ENCODE assay signal across 17 mouse cellular contexts in genomic region chr7:34595307-34595565, GRCm38 (mm10).
DNase-seq lines count a peak whose midpoint lies in the region; ATAC-seq lines count a peak whose summit lies in the region.
"Had no signal": no experiment of that assay in that cellular context is flagged by ENCODE, and none has a peak within 500 bp of the region (broad histone marks: within the 10 kb centered on the region; RNA-seq: fewer than 3 reads in every experiment).

No protein-coding gene starts in this region.

- ATAC-seq in forebrain, embryonic 16.5 days = no peak
- no peak; the same call in 1 of the 2 replicates for ATAC-seq in kidney, embryonic 14.5 days (ENCODE audit: low FRiP score, low TSS enrichment)
- ATAC-seq in embryonic facial prominence, embryonic 14.5 days (ENCODE audit: low read depth) = no peak
- no peak for ATAC-seq in midbrain, embryonic 13.5 days
- ATAC-seq: intestine, postnatal 0 days; Patski had no signal

- no peak overlapping the region for H3K4me2 ChIP-seq in forebrain, embryonic 16.5 days (ENCODE audit: low read length)
- no peak overlapping the region for H3K4me2 ChIP-seq in kidney, embryonic 14.5 days (replicated peaks; ENCODE audit: low read depth, low read length)
- H3K4me2 ChIP-seq in embryonic facial prominence, embryonic 14.5 days (ENCODE audit: low read depth, low read length) = no peak overlapping the region
- no peak overlapping the region for H3K4me2 ChIP-seq in midbrain, embryonic 13.5 days (replicated peaks)
- H3K4me2 ChIP-seq: liver, embryonic 15.5 days had no signal

- no peak overlapping the region for H3K9ac ChIP-seq in forebrain, embryonic 16.5 days (replicated peaks; ENCODE audit: low read depth, low read length)
- H3K9ac ChIP-seq in kidney, embryonic 14.5 days (ENCODE audit: low read depth, low read length) = no peak overlapping the region
- H3K9ac ChIP-seq in embryonic facial prominence, embryonic 14.5 days (ENCODE audit: low read depth, low read length) = no peak overlapping the region
- H3K9ac ChIP-seq in midbrain, embryonic 13.5 days (replicated peaks) = no peak overlapping the region
- H3K9ac ChIP-seq: liver, embryonic 15.5 days had no signal

- peaks cover 73% of the 10 kb centered on the region for H3K4me1 ChIP-seq in forebrain, embryonic 10.5 days
- peaks cover 20% of the 10 kb centered on the region for H3K4me1 ChIP-seq in forebrain, embryonic 16.5 days (replicated peaks; ENCODE audit: control insufficient read depth, insufficient read depth, low read length)
- H3K4me1 ChIP-seq in kidney, embryonic 14.5 days (ENCODE audit: control insufficient read depth, insufficient read depth, low read length) = peaks cover 35% of the 10 kb centered on the region
- peaks cover 19% of the 10 kb centered on the region for H3K4me1 ChIP-seq in embryonic facial prominence, embryonic 14.5 days (ENCODE audit: control insufficient read depth, insufficient read depth, low read length)
- H3K4me1 ChIP-seq in midbrain, embryonic 13.5 days (replicated peaks) = peaks cover 30% of the 10 kb centered on the region
- H3K4me1 ChIP-seq: liver, embryonic 15.5 days had no signal

- no peak for DNase-seq in forebrain, embryonic 10.5 days (ENCODE audit: extremely low spot score, low spot score)
- no peak for DNase-seq in kidney, postnatal 14 days
- no peak for DNase-seq in embryonic facial prominence, embryonic 14.5 days (ENCODE audit: low spot score)
- DNase-seq in gastrocnemius, postnatal 14 days = no peak
- no peak for DNase-seq in T-cell, adult 2 months (ENCODE audit: low spot score)
- DNase-seq: cerebellum, adult 11-12 months; cerebellum, postnatal 36 days; gastrocnemius, postnatal 36 days; heart, postnatal 36 days; lung, postnatal 14 days; retina, postnatal 1 day had no signal

- H3K27ac ChIP-seq in forebrain, embryonic 10.5 days = peak overlapping the region; percentile 86
- H3K27ac ChIP-seq in forebrain, embryonic 16.5 days (ENCODE audit: low read length) = no peak overlapping the region
- peak overlapping the region; percentile 70 for H3K27ac ChIP-seq in kidney, embryonic 14.5 days (ENCODE audit: low read depth, low read length)
- H3K27ac ChIP-seq in embryonic facial prominence, embryonic 14.5 days (replicated peaks; ENCODE audit: low read depth, low read length) = peak overlapping the region; percentile 69; the same call in 1 of the 2 replicates
- H3K27ac ChIP-seq in midbrain, embryonic 13.5 days = peak overlapping the region; percentile 80
- H3K27ac ChIP-seq: liver, embryonic 15.5 days had no signal

- H3K9me3 ChIP-seq in forebrain, embryonic 10.5 days = no peaks in the 10 kb centered on the region
- no peaks in the 10 kb centered on the region for H3K9me3 ChIP-seq in forebrain, embryonic 16.5 days (ENCODE audit: control insufficient read depth, low read length)
- no peaks in the 10 kb centered on the region for H3K9me3 ChIP-seq in kidney, embryonic 14.5 days (ENCODE audit: control insufficient read depth, low read length)
- no peaks in the 10 kb centered on the region for H3K9me3 ChIP-seq in embryonic facial prominence, embryonic 14.5 days (ENCODE audit: control insufficient read depth, low read length)
- no peaks in the 10 kb centered on the region for H3K9me3 ChIP-seq in midbrain, embryonic 13.5 days
- H3K9me3 ChIP-seq: liver, embryonic 15.5 days had no signal

- no peak overlapping the region for H3K4me3 ChIP-seq in forebrain, embryonic 10.5 days
- no peak overlapping the region for H3K4me3 ChIP-seq in forebrain, embryonic 16.5 days (replicated peaks; ENCODE audit: low read length)
- H3K4me3 ChIP-seq in kidney, embryonic 14.5 days (ENCODE audit: low read length) = no peak overlapping the region
- H3K4me3 ChIP-seq in embryonic facial prominence, embryonic 14.5 days (ENCODE audit: low read depth, low read length) = no peak overlapping the region
- no peak overlapping the region for H3K4me3 ChIP-seq in midbrain, embryonic 13.5 days (replicated peaks)
- H3K4me3 ChIP-seq: liver, embryonic 15.5 days had no signal

- 73% methylated on average over 4 of the region's 4 CpGs for WGBS in forebrain, embryonic 10.5 days
- WGBS in forebrain, embryonic 16.5 days = 57% methylated on average over 4 of the region's 4 CpGs
- WGBS in kidney, embryonic 14.5 days = 17% methylated on average over 4 of the region's 4 CpGs
- WGBS in embryonic facial prominence, embryonic 14.5 days = 76% methylated on average over 4 of the region's 4 CpGs
- WGBS in midbrain, embryonic 13.5 days = 80% methylated on average over 4 of the region's 4 CpGs

- intact Hi-C loops in gastrocnemius, postnatal 14 days (cut with DNase I; ENCODE audit: low total_unique reads) = no loop called here

- no peaks in the 10 kb centered on the region for H3K27me3 ChIP-seq in forebrain, embryonic 10.5 days (ENCODE audit: poor library complexity, severe bottlenecking)
- H3K27me3 ChIP-seq in forebrain, embryonic 16.5 days (replicated peaks; ENCODE audit: control insufficient read depth, insufficient read depth, low read length) = no peaks in the 10 kb centered on the region
- no peaks in the 10 kb centered on the region for H3K27me3 ChIP-seq in kidney, embryonic 14.5 days (ENCODE audit: control insufficient read depth, insufficient read depth, low read length)
- H3K27me3 ChIP-seq in embryonic facial prominence, embryonic 14.5 days (replicated peaks; ENCODE audit: control insufficient read depth, insufficient read depth, low read length) = no peaks in the 10 kb centered on the region
- H3K27me3 ChIP-seq in midbrain, embryonic 13.5 days = no peaks in the 10 kb centered on the region
- H3K27me3 ChIP-seq: liver, embryonic 15.5 days had no signal

- no peaks in the 10 kb centered on the region for H3K36me3 ChIP-seq in forebrain, embryonic 10.5 days (replicated peaks)
- no peaks in the 10 kb centered on the region for H3K36me3 ChIP-seq in forebrain, embryonic 16.5 days (ENCODE audit: control insufficient read depth, insufficient read depth)
- H3K36me3 ChIP-seq in kidney, embryonic 14.5 days (ENCODE audit: control insufficient read depth, insufficient read depth, low read length) = no peaks in the 10 kb centered on the region
- no peaks in the 10 kb centered on the region for H3K36me3 ChIP-seq in embryonic facial prominence, embryonic 14.5 days (ENCODE audit: control insufficient read depth, insufficient read depth, low read length)
- H3K36me3 ChIP-seq in midbrain, embryonic 13.5 days = no peaks in the 10 kb centered on the region
- H3K36me3 ChIP-seq: liver, embryonic 15.5 days had no signal
